Mouse (Mus musculus) hindbrain, embryonic 14.5 days (tissue): ENCODE data around the gene Rnf216. TPM values are rescaled to one million over a fixed set of nuclear protein-coding genes. Genes with fewer than 3 reads are reported as not detected.
A peak's percentile ranks its signal among the peaks of the same experiment; 100 is the strongest.

Source experiments
- ATAC-seq: fragments of 200-750 bp; cut with Nextera tagmentation; 2 replicates; pipeline ENCODE4 v1.8.0; 2017; ENCODE audit warnings: moderate number of reproducible peaks, mild to moderate bottlenecking, moderate TSS enrichment, moderate library complexity; ENCODE audit not compliant: low FRiP score
- DNase-seq: peaks from one replicate; pipeline ENCODE4 v3.0.0-alpha.2; 2015; ENCODE audit warnings: low spot score
- H3K27ac ChIP-seq: fragments of 300-500 bp; sonication (generic); 2 replicates; pipeline ENCODE4 v1.5.1; 2014; ENCODE audit warnings: mild to moderate bottlenecking, moderate library complexity
- H3K27me3 ChIP-seq: fragments of 300-500 bp; sonication (generic); 2 replicates; pipeline ENCODE4 v1.6.1; 2014; ENCODE audit warnings: mild to moderate bottlenecking, low read length, mixed read lengths; ENCODE audit not compliant: control insufficient read depth, insufficient read depth
- H3K36me3 ChIP-seq: fragments of 300-500 bp; sonication (generic); replicated peaks from 2 replicates; pipeline ENCODE4 v1.6.1; 2014; ENCODE audit not compliant: control insufficient read depth, insufficient read depth
- H3K4me1 ChIP-seq: fragments of 300-500 bp; sonication (generic); replicated peaks from 2 replicates; pipeline ENCODE4 v1.6.1; 2014; ENCODE audit warnings: antibody characterized with exemption, low read length, mixed read lengths; ENCODE audit not compliant: control insufficient read depth, insufficient read depth
- H3K4me2 ChIP-seq: fragments of 300-500 bp; sonication (generic); replicated peaks from 2 replicates; pipeline ENCODE4 v1.6.1; 2014; ENCODE audit warnings: mild to moderate bottlenecking, moderate library complexity
- H3K4me3 ChIP-seq: fragments of 300-500 bp; sonication (generic); replicated peaks from 2 replicates; pipeline ENCODE4 v1.5.1; 2014; ENCODE audit warnings: mild to moderate bottlenecking, low read length
- H3K9ac ChIP-seq: fragments of 300-500 bp; sonication (generic); 2 replicates; pipeline ENCODE4 v1.6.1; 2014
- H3K9me3 ChIP-seq: fragments of 300-500 bp; sonication (generic); 2 replicates; pipeline ENCODE4 v1.6.1; 2016; ENCODE audit warnings: low read length; ENCODE audit not compliant: control insufficient read depth
- WGBS: fragments of 180-500 bp; shearing (Covaris S2); extraction: QIAGEN DNeasy Blood & Tissue Kit; methylation state at CpG from one replicate; pipeline ENCODE4 v1.1.7; 2014; 5-methylcytosine and 5-hydroxymethylcytosine counted together
- polyA plus RNA-seq: library from polyadenylated mRNA; unstranded; fragments of >200 nt; fragmentation: Nextera tagmentation; extraction: Ambion mirVana; gene quantifications from 2 replicates; pipeline ENCODE4 v1.2.1, GENCODE M21; 2014

The Rnf216 gene
- polyA plus RNA-seq, 1 experiment from 2014 or later, result 29.8 TPM

DNA sequence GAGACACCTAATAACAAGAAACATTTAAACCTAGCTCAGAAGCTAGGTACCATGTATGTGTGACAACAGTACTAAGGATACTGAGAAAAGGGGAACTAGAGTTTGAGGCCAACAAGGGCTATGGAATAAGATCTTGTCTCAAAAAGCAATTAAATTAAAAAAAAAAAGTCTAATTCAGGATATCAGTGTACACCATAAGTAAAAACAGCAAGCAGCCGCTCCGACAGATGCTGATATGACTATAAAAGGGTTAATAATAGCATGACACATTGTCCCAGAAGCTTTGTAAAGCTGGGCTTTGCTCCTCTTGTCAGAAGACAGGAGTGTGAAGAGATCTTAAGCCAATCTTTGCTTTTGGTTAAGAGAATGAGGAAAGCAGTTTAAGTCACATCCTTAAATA is 36.8 kb downstream of the Rnf216 start:
- H3K36me3 ChIP-seq, result peaks cover 85% of the 10 kb centered on the region
- H3K4me2 ChIP-seq, result no peak overlapping the region
- H3K27ac ChIP-seq, result no peak overlapping the region
- 95% methylated on average over 2 of the region's 2 CpGs for WGBS
- H3K9ac ChIP-seq, result no peak overlapping the region
- DNase-seq (no peak), ATAC-seq (no peak)
- H3K27me3 ChIP-seq, result no peaks in the 10 kb centered on the region
- H3K9me3 ChIP-seq, result no peaks in the 10 kb centered on the region
- H3K4me1 ChIP-seq, result no peaks in the 10 kb centered on the region
- H3K4me3 ChIP-seq, result no peak overlapping the region

DNA sequence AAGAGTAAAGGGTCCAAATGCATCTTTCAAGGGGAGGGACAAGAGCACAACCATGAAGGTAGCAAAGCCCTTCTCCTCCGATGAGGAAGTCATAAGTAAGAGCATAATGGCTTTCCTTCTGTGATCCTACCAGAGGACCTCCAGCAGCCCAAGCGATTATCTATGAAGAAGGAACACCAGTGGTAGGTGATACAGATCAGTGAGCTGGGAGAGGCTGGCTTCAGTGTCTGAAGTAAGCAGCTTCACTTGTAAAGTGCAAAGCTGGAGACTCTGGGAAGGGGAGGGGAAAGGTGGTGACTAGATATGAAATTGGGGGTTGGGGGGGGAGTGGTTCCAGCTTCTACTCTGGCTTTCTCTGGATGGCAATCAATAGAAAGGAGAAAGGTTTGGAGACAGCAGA is 43.7 kb downstream of the Rnf216 start:
- ATAC-seq, result no peak
- Histone ChIP-seq H3K9ac (no peak overlapping the region), H3K36me3 (peaks cover 62% of the 10 kb centered on the region), H3K4me1 (no peaks in the 10 kb centered on the region), H3K27ac (no peak overlapping the region), H3K9me3 (no peaks in the 10 kb centered on the region), H3K27me3 (no peaks in the 10 kb centered on the region), H3K4me3 (no peak overlapping the region), H3K4me2 (no peak overlapping the region)
- no peak for DNase-seq
- WGBS, result 92% methylated on average over 2 of the region's 2 CpGs

DNA sequence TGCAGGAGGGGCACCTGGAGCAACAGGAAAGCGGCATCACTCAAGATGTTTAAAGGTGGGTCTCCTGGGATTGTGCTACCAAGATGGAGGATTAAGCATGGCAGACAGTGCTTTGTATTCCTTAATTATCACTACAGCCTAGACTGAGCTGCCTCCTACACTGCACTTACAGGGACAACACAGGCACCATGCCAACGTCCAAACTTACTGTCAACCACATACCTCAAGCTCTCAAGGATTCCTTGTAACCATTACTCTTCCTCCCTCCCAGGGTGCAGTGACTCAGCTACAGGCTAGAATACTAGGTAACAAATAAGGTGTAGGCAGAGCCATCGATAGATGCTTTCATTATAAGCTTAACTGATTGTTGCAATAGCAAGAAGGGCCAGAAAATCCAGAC is 44.4 kb downstream of the Rnf216 start:
- Histone ChIP-seq H3K4me2 (no peak overlapping the region), H3K9ac (no peak overlapping the region), H3K27ac (no peak overlapping the region), H3K9me3 (no peaks in the 10 kb centered on the region), H3K27me3 (no peaks in the 10 kb centered on the region), H3K4me1 (no peaks in the 10 kb centered on the region), H3K4me3 (no peak overlapping the region), H3K36me3 (peaks cover 62% of the 10 kb centered on the region)
- ATAC-seq (no peak), DNase-seq (no peak)
- WGBS, result 92% methylated on average over 3 of the region's 3 CpGs

DNA sequence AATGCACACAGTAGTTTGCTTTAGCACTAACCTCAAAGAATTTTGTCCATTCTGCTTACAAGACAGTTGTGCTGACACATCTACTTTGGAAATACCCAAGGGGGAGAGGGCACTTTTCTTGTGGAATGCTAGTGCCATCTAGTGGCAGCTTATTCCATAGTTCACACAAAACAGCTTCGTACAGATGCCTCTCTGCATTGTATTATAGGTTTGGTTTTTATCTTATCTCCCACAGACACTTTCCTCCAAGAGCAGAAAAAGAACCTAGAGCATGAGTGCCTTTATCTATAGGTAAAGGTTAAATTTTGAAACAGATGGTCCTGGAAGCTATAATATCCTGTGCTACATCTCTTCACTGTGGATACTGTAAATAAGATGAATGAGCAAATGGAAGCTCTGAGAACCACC is 46.2 kb downstream of the Rnf216 start:
- H3K4me1 ChIP-seq, result no peaks in the 10 kb centered on the region
- 24% methylated on average over 1 of the region's 1 CpGs for WGBS
- H3K9me3 ChIP-seq, result no peaks in the 10 kb centered on the region
- H3K4me3 ChIP-seq, result no peak overlapping the region
- H3K27me3 ChIP-seq, result no peaks in the 10 kb centered on the region
- H3K9ac ChIP-seq, result no peak overlapping the region
- ATAC-seq (no peak; the same call in 1 of the 2 replicates), DNase-seq (peak; percentile 95)
- H3K27ac ChIP-seq, result no peak overlapping the region
- H3K4me2 ChIP-seq, result no peak overlapping the region
- peaks cover 55% of the 10 kb centered on the region for H3K36me3 ChIP-seq

DNA sequence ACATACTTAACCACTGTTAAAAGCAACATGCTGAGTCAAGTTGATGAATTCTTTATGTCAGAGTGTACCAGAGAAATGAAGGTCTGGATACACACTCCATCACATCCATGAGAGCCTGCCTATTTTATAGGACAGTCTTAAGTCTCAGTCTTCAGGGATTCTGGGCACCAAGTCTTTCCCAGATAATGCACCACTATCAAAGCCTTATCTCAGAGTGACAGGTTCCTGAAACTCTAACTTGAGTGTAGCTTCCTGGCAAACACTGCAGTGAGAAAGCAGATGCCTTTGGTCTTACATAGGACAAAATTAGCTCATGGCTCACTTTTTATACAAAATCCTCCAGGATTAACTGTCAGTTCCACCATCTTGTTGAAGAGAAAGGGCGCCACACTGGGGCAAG is 46.7 kb downstream of the Rnf216 start:
- no peak overlapping the region for H3K4me3 ChIP-seq
- H3K27ac ChIP-seq, result no peak overlapping the region
- no peaks in the 10 kb centered on the region for H3K9me3 ChIP-seq
- no peaks in the 10 kb centered on the region for H3K27me3 ChIP-seq
- H3K4me2 ChIP-seq, result no peak overlapping the region
- H3K36me3 ChIP-seq, result peaks cover 55% of the 10 kb centered on the region
- ATAC-seq (no peak), DNase-seq (no peak)
- 97% methylated on average over 1 of the region's 1 CpGs for WGBS
- no peak overlapping the region for H3K9ac ChIP-seq
- H3K4me1 ChIP-seq, result peaks cover 4% of the 10 kb centered on the region; the same call in 1 of the 2 replicates

DNA sequence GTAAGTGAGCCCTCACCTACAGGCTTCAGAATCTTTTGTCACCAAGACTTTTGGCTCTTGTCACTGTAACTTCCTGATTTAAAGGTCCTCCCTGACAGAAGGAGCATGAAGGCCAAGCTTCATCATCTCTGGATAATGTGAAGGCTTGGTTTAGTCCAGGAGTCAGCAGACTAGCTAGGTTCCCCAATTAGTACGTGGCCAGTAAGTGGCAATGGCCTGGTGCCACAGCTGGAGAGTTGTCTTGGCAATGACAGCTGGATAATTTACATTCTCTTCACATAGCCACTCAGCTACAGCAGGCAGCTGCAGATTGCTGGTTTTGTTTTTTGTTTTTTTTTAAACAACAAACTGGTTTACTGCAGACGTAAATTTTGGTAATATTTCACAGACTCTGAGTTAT is 47.6 kb downstream of the Rnf216 start:
- Histone ChIP-seq H3K9me3 (no peaks in the 10 kb centered on the region), H3K4me3 (no peak overlapping the region), H3K36me3 (peaks cover 51% of the 10 kb centered on the region), H3K4me2 (no peak overlapping the region), H3K27ac (no peak overlapping the region), H3K27me3 (no peaks in the 10 kb centered on the region), H3K4me1 (peaks cover 4% of the 10 kb centered on the region; the same call in 1 of the 2 replicates), H3K9ac (no peak overlapping the region)
- ATAC-seq, result no peak
- DNase-seq, result no peak
- 63% methylated on average over 2 of the region's 2 CpGs for WGBS

DNA sequence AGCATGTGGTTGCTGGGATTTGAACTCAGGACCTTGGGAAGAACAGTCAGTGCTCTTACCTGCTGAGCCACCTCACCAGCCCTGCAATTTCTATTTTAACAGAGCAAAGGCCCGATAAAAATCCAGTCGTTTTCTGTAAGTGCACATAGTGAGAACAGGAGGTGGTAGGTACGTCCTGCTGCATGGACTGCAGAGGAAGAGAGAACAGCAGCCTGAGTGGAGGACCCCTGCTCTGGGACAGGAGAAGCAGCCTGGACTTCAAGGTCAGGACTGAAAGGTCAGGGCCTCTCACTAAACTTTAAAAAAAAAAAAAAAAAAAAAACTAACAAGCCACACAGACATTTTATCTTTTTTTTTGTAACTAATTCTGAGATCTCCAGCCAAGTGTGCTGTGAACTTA is 50.5 kb downstream of the Rnf216 start:
- 82% methylated on average over 3 of the region's 3 CpGs for WGBS
- no peak overlapping the region for H3K4me2 ChIP-seq
- H3K9ac ChIP-seq, result no peak overlapping the region
- no peak overlapping the region for H3K4me3 ChIP-seq
- H3K27ac ChIP-seq, result no peak overlapping the region
- H3K27me3 ChIP-seq, result no peaks in the 10 kb centered on the region
- no peaks in the 10 kb centered on the region for H3K9me3 ChIP-seq
- DNase-seq, result no peak
- ATAC-seq, result no peak
- H3K4me1 ChIP-seq, result peaks cover 4% of the 10 kb centered on the region; the same call in 1 of the 2 replicates
- peaks cover 40% of the 10 kb centered on the region for H3K36me3 ChIP-seq

DNA sequence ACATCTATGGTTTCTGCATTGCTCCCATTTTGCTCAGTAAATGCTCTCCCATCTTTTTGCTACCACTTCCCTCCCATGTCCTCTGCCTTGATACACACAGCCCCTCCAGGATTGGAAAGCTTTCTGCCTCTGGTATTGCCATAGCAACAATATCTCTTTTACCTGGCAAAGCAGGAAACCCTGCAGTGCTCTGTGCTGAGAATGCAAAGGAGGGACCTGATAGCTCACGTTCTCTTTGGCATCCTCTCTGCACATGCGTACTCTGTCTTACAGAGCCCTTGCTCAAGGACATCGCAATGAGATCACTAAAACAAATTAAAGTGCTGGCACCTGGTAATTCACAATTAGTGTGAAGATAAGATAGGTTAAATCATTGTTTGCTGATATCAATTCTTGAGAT is 51.3 kb downstream of the Rnf216 start:
- 0 out of 2 replicates have a peak, but pooled peaks have one; percentile 24 for ATAC-seq
- 45% methylated on average over 3 of the region's 3 CpGs for WGBS
- peaks cover 34% of the 10 kb centered on the region for H3K36me3 ChIP-seq
- 0 out of 2 replicates have a peak overlapping the region, but pooled peaks have one; percentile 17 for H3K9ac ChIP-seq
- H3K4me3 ChIP-seq, result no peak overlapping the region
- H3K27me3 ChIP-seq, result no peaks in the 10 kb centered on the region
- peak; percentile 66 for DNase-seq
- peaks cover 4% of the 10 kb centered on the region; the same call in 1 of the 2 replicates for H3K4me1 ChIP-seq
- 0 out of 2 replicates have a peak overlapping the region, but pooled peaks have one; percentile 19 for H3K4me2 ChIP-seq
- H3K9me3 ChIP-seq, result no peaks in the 10 kb centered on the region
- H3K27ac ChIP-seq, result peak overlapping the region; percentile 82

DNA sequence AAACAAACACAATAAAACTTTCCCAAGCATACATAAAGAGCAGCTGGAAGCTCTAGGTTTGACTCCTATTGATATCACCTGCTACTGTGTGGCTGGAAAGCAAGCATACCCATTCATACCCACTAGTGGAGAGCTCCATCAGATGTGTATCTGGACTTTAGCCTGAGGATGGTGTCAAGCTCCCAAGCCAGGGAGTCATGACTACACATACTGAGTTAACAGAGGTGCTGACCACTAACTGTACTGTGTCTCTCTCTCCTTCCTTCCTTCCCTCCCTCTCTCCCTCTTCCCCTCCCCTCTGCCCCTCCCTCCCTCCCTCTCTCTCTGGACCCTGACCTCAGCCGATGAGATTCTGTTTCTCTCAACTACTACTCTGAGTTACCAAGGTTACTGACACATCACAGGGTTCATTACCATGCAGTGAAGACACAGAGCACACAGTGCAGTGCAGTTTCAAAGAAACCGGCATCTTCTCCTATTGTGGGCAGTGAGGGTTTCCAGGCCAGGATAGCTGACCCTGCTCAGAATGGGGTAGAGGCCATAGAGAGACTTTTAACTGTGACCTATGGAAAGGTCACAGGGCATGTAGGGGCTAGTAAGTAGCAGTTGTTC is 51.9 kb downstream of the Rnf216 start:
- no peak overlapping the region for H3K4me3 ChIP-seq
- no peak for DNase-seq
- 13% methylated on average over 2 of the region's 2 CpGs for WGBS
- H3K4me2 ChIP-seq, result 0 out of 2 replicates have a peak overlapping the region, but pooled peaks have one; percentile 19
- H3K27ac ChIP-seq, result peak overlapping the region; percentile 82
- peaks cover 34% of the 10 kb centered on the region for H3K36me3 ChIP-seq
- H3K9me3 ChIP-seq, result no peaks in the 10 kb centered on the region
- ATAC-seq, result peak; percentile 24; the same call in 1 of the 2 replicates
- no peak overlapping the region for H3K9ac ChIP-seq
- H3K27me3 ChIP-seq, result no peaks in the 10 kb centered on the region
- peaks cover 4% of the 10 kb centered on the region; the same call in 1 of the 2 replicates for H3K4me1 ChIP-seq
